Mouse (Mus musculus) bone marrow macrophage, adult 2 months (primary cell): Measurements from ENCODE around the gene Dclk2. TPM values are rescaled to one million over a fixed set of nuclear protein-coding genes. Genes with fewer than 3 reads are reported as not detected.

ENCODE experiments used
- H3K27ac ChIP-seq: 2 replicates; pipeline ENCODE4 v1.5.1; 2012; ENCODE audit warnings: low read depth, low read length; ENCODE audit not compliant: insufficient read depth
- H3K4me1 ChIP-seq: 2 replicates; pipeline ENCODE4 v1.6.1; 2012; ENCODE audit warnings: low read length; ENCODE audit not compliant: control insufficient read depth, insufficient read depth
- H3K4me3 ChIP-seq: 2 replicates; pipeline ENCODE4 v1.5.1; 2012; ENCODE audit warnings: mild to moderate bottlenecking, low read length, moderate library complexity; ENCODE audit not compliant: insufficient read depth
- CTCF ChIP-seq: IDR thresholded peaks from 2 replicates; pipeline ENCODE4 v1.5.1; 2012; ENCODE audit warnings: low read depth, mild to moderate bottlenecking, low read length, moderate library complexity
- POLR2A ChIP-seq: IDR thresholded peaks from 2 replicates; pipeline ENCODE4 v1.6.1; 2012; ENCODE audit warnings: mild to moderate bottlenecking, low read depth, low read length, borderline replicate concordance
- polyA plus RNA-seq: library from polyadenylated mRNA; stranded (reverse); fragments of >200 nt; gene quantifications from 2 replicates; pipeline ENCODE4 v1.2.4, GENCODE M21; 2012; ENCODE audit not compliant: missing spikeins, insufficient read depth, insufficient read length

Dclk2 gene
- polyA plus RNA-seq, 1 experiment = 0.11 TPM

- TF ChIP-seq POLR2A (no peak), CTCF (no peak)
- Histone ChIP-seq H3K4me1 (no peaks in the 10 kb centered on the region), H3K27ac (no peak overlapping the region), H3K4me3 (no peak overlapping the region)
Observed at GRCm38 (mm10) chr3:86827506-86827905, 93.1 kb downstream of the Dclk2 start.

GRCm38 (mm10) chr3:86821383-86821782, 99.3 kb downstream of the Dclk2 start:
- Histone ChIP-seq H3K4me3 (no peak overlapping the region), H3K4me1 (no peaks in the 10 kb centered on the region), H3K27ac (no peak overlapping the region)
- TF ChIP-seq POLR2A = no peak
- TF ChIP-seq CTCF = no peak

- Histone ChIP-seq H3K27ac (no peak overlapping the region), H3K4me3 (no peak overlapping the region), H3K4me1 (no peaks in the 10 kb centered on the region)
- no peak for TF ChIP-seq CTCF
- no peak for TF ChIP-seq POLR2A
Observed at GRCm38 (mm10) chr3:86820344-86820743, 100.3 kb downstream of the Dclk2 start.

GRCm38 (mm10) chr3:86819372-86819771, 101.3 kb downstream of the Dclk2 start:
- no peaks in the 10 kb centered on the region for H3K4me1 ChIP-seq
- no peak overlapping the region for H3K27ac ChIP-seq
- H3K4me3 ChIP-seq = no peak overlapping the region
- no peak for TF ChIP-seq CTCF
- TF ChIP-seq POLR2A = no peak

- no peak overlapping the region for H3K27ac ChIP-seq
- no peak for TF ChIP-seq POLR2A
- TF ChIP-seq CTCF = no peak
- no peaks in the 10 kb centered on the region for H3K4me1 ChIP-seq
- no peak overlapping the region for H3K4me3 ChIP-seq
Observed at GRCm38 (mm10) chr3:86818001-86818585, 102.6 kb downstream of the Dclk2 start.

- Histone ChIP-seq H3K4me3 (no peak overlapping the region), H3K27ac (no peak overlapping the region)
- peak; percentile 66 for TF ChIP-seq CTCF
- no peak for TF ChIP-seq POLR2A
Observed at GRCm38 (mm10) chr3:86812689-86813088, 108.0 kb downstream of the Dclk2 start.

GRCm38 (mm10) chr3:86810908-86811307, 109.7 kb downstream of the Dclk2 start:
- H3K4me1 ChIP-seq = no peaks in the 10 kb centered on the region
- no peak overlapping the region for H3K4me3 ChIP-seq
- TF ChIP-seq POLR2A = no peak
- no peak for TF ChIP-seq CTCF
- no peak overlapping the region for H3K27ac ChIP-seq

More at GRCm38 (mm10) chr3:86812689-86813088, 108.0 kb downstream of the Dclk2 start:
- no peaks in the 10 kb centered on the region for H3K4me1 ChIP-seq

- Histone ChIP-seq H3K4me3 (no peak overlapping the region), H3K4me1 (no peaks in the 10 kb centered on the region), H3K27ac (no peak overlapping the region)
- TF ChIP-seq CTCF (no peak), POLR2A (no peak)
Observed at GRCm38 (mm10) chr3:86809646-86810045, 111.0 kb downstream of the Dclk2 start.

- Histone ChIP-seq H3K27ac (no peak overlapping the region), H3K4me1 (no peaks in the 10 kb centered on the region)
Observed at GRCm38 (mm10) chr3:86809199-86809598, 111.5 kb downstream of the Dclk2 start.

GRCm38 (mm10) chr3:86807750-86808467, 112.7 kb downstream of the Dclk2 start:
- Histone ChIP-seq H3K27ac (no peak overlapping the region), H3K4me3 (no peak overlapping the region), H3K4me1 (no peaks in the 10 kb centered on the region)
- TF ChIP-seq CTCF (peak; percentile 37; the same call in 1 of the 2 replicates), POLR2A (no peak)

More at GRCm38 (mm10) chr3:86809199-86809598, 111.5 kb downstream of the Dclk2 start:
- H3K4me3 ChIP-seq = no peak overlapping the region
- TF ChIP-seq POLR2A (no peak), CTCF (no peak)

GRCm38 (mm10) chr3:86806834-86807233, 113.8 kb downstream of the Dclk2 start:
- TF ChIP-seq CTCF = no peak
- no peak for TF ChIP-seq POLR2A
- no peaks in the 10 kb centered on the region for H3K4me1 ChIP-seq
- H3K4me3 ChIP-seq = no peak overlapping the region
- no peak overlapping the region for H3K27ac ChIP-seq
